Mouse (Mus musculus) myocyte (in vitro differentiated cells): ENCODE results near the gene Sms. TPM values are rescaled to one million over a fixed set of nuclear protein-coding genes. Genes with fewer than 3 reads are reported as not detected.

Experiments used
- H3K27me3 ChIP-seq: one replicate; pipeline ENCODE4 v1.6.1; 2011; ENCODE audit not compliant: control insufficient read depth, insufficient read depth, insufficient read length
- H3K36me3 ChIP-seq: one replicate; pipeline ENCODE4 v1.6.1; 2011; ENCODE audit not compliant: control insufficient read depth, insufficient read depth
- H3K4me2 ChIP-seq: one replicate; pipeline ENCODE4 v1.6.1; 2011; ENCODE audit warnings: low read depth, control low read depth
- H3K4me3 ChIP-seq: one replicate; pipeline ENCODE4 v1.5.1; 2011; ENCODE audit warnings: mild to moderate bottlenecking, control low read depth, moderate library complexity
- H3K79me2 ChIP-seq: one replicate; pipeline ENCODE4 v1.6.1; 2011; ENCODE audit not compliant: control insufficient read depth, insufficient read depth
- H3ac ChIP-seq: one replicate; pipeline ENCODE4 v1.6.1; 2011; ENCODE audit not compliant: control insufficient read depth, insufficient read length
- CEBPB ChIP-seq: IDR thresholded peaks from 2 replicates; pipeline ENCODE4 v1.6.1; 2011; ENCODE audit warnings: mild to moderate bottlenecking, moderate library complexity; ENCODE audit not compliant: poor library complexity, insufficient read depth, severe bottlenecking
- E2F4 ChIP-seq: IDR thresholded peaks from one replicate; pipeline ENCODE4 v1.6.1; 2011; ENCODE audit warnings: mild to moderate bottlenecking, control low read depth, moderate library complexity; ENCODE audit not compliant: insufficient read depth
- MAX ChIP-seq: IDR thresholded peaks from one replicate; pipeline ENCODE4 v1.6.1; 2011; ENCODE audit warnings: low read depth, mild to moderate bottlenecking, control low read depth
- MYOD1 ChIP-seq, 3 experiments: IDR thresholded peaks; one replicate each; pipeline ENCODE4 v1.6.1; 2011; ENCODE audit warnings: control low read depth in 2 of 3, low read depth in 2 of 3, mild to moderate bottlenecking in 2 of 3, moderate library complexity in 1 of 3; ENCODE audit not compliant: insufficient read length in 2 of 3, control insufficient read depth in 1 of 3
- MYOG ChIP-seq, 3 experiments: IDR thresholded peaks; one replicate each; pipeline ENCODE4 v1.6.1; 2011; ENCODE audit warnings: control low read depth in 2 of 3, low read depth in 2 of 3, mild to moderate bottlenecking in 2 of 3; ENCODE audit not compliant: insufficient read length in 2 of 3, control insufficient read depth in 1 of 3, insufficient read depth in 1 of 3
- POLR2A ChIP-seq: IDR thresholded peaks from one replicate; pipeline ENCODE4 v1.6.1; 2011; ENCODE audit warnings: low read depth, mild to moderate bottlenecking, control low read depth, moderate library complexity; ENCODE audit not compliant: insufficient read length
- POLR2AphosphoS2 ChIP-seq: IDR thresholded peaks from one replicate; pipeline ENCODE4 v1.6.1; 2011; ENCODE audit warnings: low read depth, control low read depth; ENCODE audit not compliant: insufficient read length
- REST ChIP-seq: IDR thresholded peaks from one replicate; pipeline ENCODE4 v1.6.1; 2011; ENCODE audit warnings: mild to moderate bottlenecking, control low read depth, moderate library complexity; ENCODE audit not compliant: insufficient read depth, insufficient read length
- SRF ChIP-seq: IDR thresholded peaks from one replicate; pipeline ENCODE4 v1.6.1; 2011; ENCODE audit warnings: low read depth; ENCODE audit not compliant: control insufficient read depth, insufficient read length
- TCF12 ChIP-seq: IDR thresholded peaks from one replicate; pipeline ENCODE4 v1.6.1; 2011; ENCODE audit warnings: mild to moderate bottlenecking, control low read depth; ENCODE audit not compliant: poor library complexity, insufficient read depth, severe bottlenecking
- TCF3 ChIP-seq: IDR thresholded peaks from one replicate; pipeline ENCODE4 v1.6.1; 2011; ENCODE audit warnings: low read depth, control low read depth; ENCODE audit not compliant: insufficient read length
- USF1 ChIP-seq: IDR thresholded peaks from one replicate; pipeline ENCODE4 v1.6.1; 2011; ENCODE audit warnings: low read depth, mild to moderate bottlenecking, control low read depth, moderate library complexity
- polyA plus RNA-seq: library from polyadenylated mRNA; unstranded; fragments of >200 nt; fragmentation: generic; extraction: Trizol; gene quantifications from one replicate; pipeline ENCODE4 v1.2.1, GENCODE M21; 2012; ENCODE audit warnings: missing spikeins

The Sms gene
- polyA plus RNA-seq, 1 experiment = 36.0 TPM

DNA sequence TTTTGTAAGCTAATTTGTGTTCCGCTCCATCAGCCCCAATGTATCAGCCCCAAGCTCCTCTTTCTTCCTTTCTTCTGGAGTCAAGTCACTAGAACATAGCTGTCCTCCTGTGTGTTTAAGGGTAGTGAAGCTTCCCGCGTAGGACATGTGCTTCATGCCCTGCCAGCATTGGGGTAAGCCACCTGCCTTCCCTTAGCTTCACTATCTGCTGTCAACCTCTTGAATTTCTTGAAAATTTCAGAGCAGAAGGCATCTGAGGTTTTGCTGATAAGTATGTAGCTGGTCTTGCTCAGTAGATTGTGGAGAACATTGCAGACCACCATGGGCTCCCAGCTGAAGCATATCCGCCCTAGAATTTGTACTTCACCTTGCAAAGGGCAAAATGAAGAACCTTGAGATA lies 1.1 kb upstream of the Sms start:
- no peak overlapping the region for H3K4me3 ChIP-seq
- no peak overlapping the region for H3K4me2 ChIP-seq
- H3K27me3 ChIP-seq = no peaks in the 10 kb centered on the region
- no peak overlapping the region for H3ac ChIP-seq
- no peaks in the 10 kb centered on the region for H3K36me3 ChIP-seq
- peaks cover 23% of the 10 kb centered on the region for H3K79me2 ChIP-seq
- TF ChIP-seq TCF3 = no peak
- TF ChIP-seq E2F4 = no peak
- TF ChIP-seq REST = no peak
- no peak for TF ChIP-seq MAX

DNA sequence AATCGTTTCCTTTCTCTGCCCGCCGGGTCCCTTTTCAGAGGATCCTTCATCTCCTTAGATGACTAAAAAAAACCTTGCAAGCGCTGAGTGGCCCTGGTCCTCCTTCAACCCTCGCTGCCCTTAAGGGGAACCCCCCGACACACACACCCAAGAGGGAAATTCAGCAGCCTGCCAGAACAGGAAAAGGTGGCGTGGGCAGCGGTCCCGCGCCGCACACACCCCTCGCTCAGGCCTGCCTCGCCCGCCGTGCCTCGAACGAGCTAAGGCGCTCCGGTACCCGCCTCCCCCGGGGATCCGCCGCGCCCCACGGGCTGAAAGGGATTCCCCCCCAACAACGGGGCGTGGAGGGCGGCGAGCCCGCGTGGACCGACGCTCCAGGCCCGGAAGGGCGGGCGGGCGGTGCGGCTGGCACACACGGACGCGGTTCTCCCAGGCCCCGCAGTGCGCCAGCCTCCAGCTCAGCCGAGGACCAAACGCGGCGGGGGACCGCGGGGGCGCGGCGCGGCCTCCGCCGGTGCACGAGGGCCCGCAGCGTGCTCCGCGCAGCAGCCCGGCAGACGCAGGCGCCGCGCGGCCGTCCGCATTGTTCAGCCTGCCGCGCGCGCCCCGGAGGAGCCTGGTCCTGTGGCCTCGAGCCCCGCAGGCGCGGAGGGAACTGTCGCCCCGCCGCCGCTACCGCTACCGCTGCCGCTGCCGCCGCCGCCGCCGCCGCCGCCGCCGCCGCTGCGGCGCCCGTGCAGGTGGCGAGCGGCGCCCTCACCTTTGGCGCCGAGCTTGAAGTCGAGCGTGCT lies 747 bp downstream of the Sms start:
- H3K4me2 ChIP-seq = peak overlapping the region; percentile 80

DNA sequence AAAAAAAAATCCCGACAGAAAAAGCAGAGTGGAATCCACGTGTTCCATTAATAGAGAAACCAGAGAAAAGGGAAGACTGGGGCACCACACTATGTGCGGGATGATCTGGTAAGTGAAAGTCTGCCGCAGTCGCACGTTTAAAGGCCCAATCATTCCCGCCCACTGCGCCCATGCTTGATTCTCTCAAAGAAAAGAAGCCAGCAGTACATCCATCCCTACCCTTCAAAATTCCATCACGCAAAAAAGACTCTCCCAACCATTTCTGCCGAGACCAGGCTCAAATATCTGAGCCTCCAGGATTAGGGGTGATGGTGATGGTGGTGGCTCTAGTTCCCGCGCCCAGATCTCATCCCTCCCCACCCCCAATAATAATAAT lies 1.3 kb downstream of the Sms start:
- TF ChIP-seq USF1 (no peak), POLR2A (no peak), CEBPB (no peak), TCF12 (no peak), REST (no peak), E2F4 (no peak), MYOG (IDR thresholded peaks at IDR 0.05; ENCODE audit: control insufficient read depth in 1 of 3, insufficient read depth in 1 of 3, insufficient read length in 2 of 3, low read depth in 2 of 3) (no peak), TCF3 (no peak), POLR2AphosphoS2 (no peak)
- Histone ChIP-seq H3K4me2 (peak overlapping the region; percentile 80), H3ac (peak overlapping the region; percentile 79), H3K4me3 (peak overlapping the region; percentile 36), H3K79me2 (peaks cover 46% of the 10 kb centered on the region), H3K36me3 (no peaks in the 10 kb centered on the region), H3K27me3 (no peaks in the 10 kb centered on the region)

More for the DNA sequence above, 747 bp downstream of the Sms start:
- Histone ChIP-seq H3K4me3 (peak overlapping the region; percentile 36), H3K36me3 (no peaks in the 10 kb centered on the region), H3K79me2 (peaks cover 41% of the 10 kb centered on the region), H3K27me3 (no peaks in the 10 kb centered on the region), H3ac (peak overlapping the region; percentile 79)
- TF ChIP-seq SRF (no peak), POLR2AphosphoS2 (no peak), TCF12 (no peak), POLR2A (no peak), MYOG (IDR thresholded peaks at IDR 0.05; ENCODE audit: control insufficient read depth in 1 of 3, insufficient read depth in 1 of 3, insufficient read length in 2 of 3, low read depth in 2 of 3) (peak in 1 of 3 experiments; percentile 7)

DNA sequence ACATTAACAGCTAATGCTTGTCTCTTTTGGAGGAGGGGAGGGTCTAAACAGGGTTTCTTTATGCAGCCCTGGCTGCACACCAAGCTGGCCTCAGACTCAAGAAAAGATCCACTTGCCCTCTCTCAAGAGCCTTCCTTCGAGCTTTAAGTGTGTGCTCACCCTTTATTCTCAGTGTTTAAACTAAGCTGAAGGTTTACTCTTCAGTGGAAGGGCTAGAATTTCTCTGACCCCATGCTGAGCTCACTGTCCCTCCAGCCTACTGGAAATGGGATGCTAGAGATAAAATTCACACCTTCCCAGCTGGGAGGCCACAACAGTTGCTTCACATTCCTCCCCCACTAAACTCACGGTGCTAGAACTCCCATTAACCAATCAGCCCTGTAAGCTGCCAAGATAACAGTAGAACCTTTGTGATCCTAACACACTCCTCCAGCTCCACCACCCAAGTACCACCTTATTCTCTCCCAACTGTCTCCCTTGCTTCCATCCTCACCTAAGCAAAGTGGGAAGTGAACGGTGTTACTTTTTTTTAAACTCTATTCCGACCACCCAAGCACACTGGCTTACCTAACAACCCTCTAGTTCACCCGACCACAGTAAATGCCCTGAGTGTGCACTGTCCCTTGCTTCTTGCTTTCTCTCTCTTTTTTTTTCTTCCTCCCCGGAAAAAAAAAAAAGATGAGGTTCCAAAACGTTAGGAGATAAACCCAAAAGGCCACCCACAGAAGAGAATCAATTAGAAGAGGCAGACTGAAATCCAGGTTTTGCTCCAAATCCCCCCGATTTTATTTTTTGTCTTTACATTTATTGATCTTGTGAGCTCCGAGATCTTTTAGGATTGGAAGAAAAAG lies 2.0 kb downstream of the Sms start:
- Histone ChIP-seq H3K4me2 (peak overlapping the region; percentile 80), H3K4me3 (peak overlapping the region; percentile 36), H3K36me3 (no peaks in the 10 kb centered on the region), H3K27me3 (no peaks in the 10 kb centered on the region), H3K79me2 (peaks cover 53% of the 10 kb centered on the region), H3ac (no peak overlapping the region)
- peak in 1 of 3 experiments; percentile 17 for TF ChIP-seq MYOD1 (IDR thresholded peaks at IDR 0.05; ENCODE audit: control insufficient read depth in 1 of 3, insufficient read length in 2 of 3, low read depth in 2 of 3)
- TF ChIP-seq MYOG (IDR thresholded peaks at IDR 0.05; ENCODE audit: control insufficient read depth in 1 of 3, insufficient read depth in 1 of 3, insufficient read length in 2 of 3, low read depth in 2 of 3) = peak in 1 of 3 experiments; percentile 33
- TF ChIP-seq POLR2AphosphoS2 = no peak

DNA sequence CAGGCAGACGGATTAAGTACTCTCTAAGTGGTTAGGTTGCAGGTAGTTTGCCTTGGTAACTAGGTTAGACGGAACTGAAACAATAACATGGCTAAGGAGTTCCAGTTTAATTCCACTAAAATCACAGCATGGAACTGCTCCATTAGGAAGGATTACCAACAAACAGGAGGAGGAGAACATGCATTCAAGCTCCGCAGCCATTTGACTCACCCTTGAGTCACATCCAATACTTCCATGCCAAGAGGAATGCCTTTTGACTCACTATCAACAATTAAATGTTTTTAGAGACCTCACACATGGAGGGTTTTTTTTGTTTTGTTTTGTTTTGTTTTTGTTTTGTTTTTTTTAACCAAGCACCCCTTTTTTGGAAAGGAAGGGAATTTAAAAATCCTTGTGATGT lies 3.3 kb downstream of the Sms start:
- TF ChIP-seq TCF12 (no peak), TCF3 (no peak), SRF (no peak), POLR2A (no peak), USF1 (no peak), MYOD1 (IDR thresholded peaks at IDR 0.05; ENCODE audit: control insufficient read depth in 1 of 3, insufficient read length in 2 of 3, low read depth in 2 of 3) (no peak)
- Histone ChIP-seq H3K27me3 (no peaks in the 10 kb centered on the region), H3K36me3 (no peaks in the 10 kb centered on the region), H3ac (no peak overlapping the region), H3K4me2 (peak overlapping the region; percentile 80), H3K4me3 (no peak overlapping the region), H3K79me2 (peaks cover 64% of the 10 kb centered on the region)
